Mouse (Mus musculus) brain, embryonic 14.5 days (tissue): Measurements from ENCODE around the gene Numa1. TPM values are rescaled to one million over a fixed set of nuclear protein-coding genes. Genes with fewer than 3 reads are reported as not detected.
A peak's percentile ranks its signal among the peaks of the same experiment; 100 is the strongest.
"Not testable (repeated sequence)": the region's sequence is repeated elsewhere in the genome, so short reads cannot be mapped to it uniquely, and the experiment has no call there.

Experiments used
- DNase-seq: peaks from one replicate; pipeline ENCODE4 v3.0.0-alpha.2; 2011; ENCODE audit warnings: low read depth
- CTCF ChIP-seq: fragments of 200-500 bp; IDR thresholded peaks from 2 replicates; pipeline ENCODE4 v1.5.1; 2012; ENCODE audit warnings: inconsistent platforms, mild to moderate bottlenecking, moderate library complexity, borderline replicate concordance; ENCODE audit not compliant: insufficient read depth, insufficient read length; ENCODE audit errors: extremely low read depth
- POLR2A ChIP-seq: fragments of 200-500 bp; IDR thresholded peaks from 2 replicates; pipeline ENCODE4 v1.6.1; 2012; ENCODE audit warnings: mild to moderate bottlenecking, inconsistent platforms, borderline replicate concordance; ENCODE audit not compliant: poor library complexity, insufficient read depth, insufficient read length, severe bottlenecking; ENCODE audit errors: extremely low read depth
- polyA plus RNA-seq: library from polyadenylated mRNA; depleted of rRNA; stranded (reverse); fragments of >200 nt; gene quantifications from 2 replicates; pipeline ENCODE4 v1.2.3, GENCODE M21; 2012; rRNA removed

Gene Numa1
- polyA plus RNA-seq, 1 experiment: 104 TPM

DNA sequence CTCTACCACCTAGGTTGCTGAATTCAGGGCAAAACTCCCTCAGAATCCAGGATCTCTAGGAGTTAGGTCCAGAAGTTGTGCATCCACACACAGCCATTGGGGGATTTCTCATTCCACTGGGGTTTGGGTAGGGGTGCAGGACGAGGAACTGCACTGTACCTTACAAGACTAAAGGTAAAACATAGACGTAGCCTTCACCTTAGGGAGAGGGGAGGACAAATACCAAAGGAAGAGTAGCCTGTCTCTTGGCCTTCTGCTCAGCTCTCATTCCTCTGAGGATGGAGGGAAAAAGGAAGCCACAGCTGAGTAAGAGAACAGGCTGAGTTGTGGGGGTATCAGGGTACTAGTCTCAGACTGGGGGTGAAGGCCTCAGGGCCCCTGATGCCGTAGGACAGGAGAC, 84.7 kb downstream of the Numa1 start, which contains the start of gene Il18bp:
Gene Il18bp, minus strand, starts transcription at position 101 of the 400 bp plus-strand sequence.
- no peak for TF ChIP-seq CTCF
- TF ChIP-seq POLR2A: no peak
- DNase-seq: no peak

DNA sequence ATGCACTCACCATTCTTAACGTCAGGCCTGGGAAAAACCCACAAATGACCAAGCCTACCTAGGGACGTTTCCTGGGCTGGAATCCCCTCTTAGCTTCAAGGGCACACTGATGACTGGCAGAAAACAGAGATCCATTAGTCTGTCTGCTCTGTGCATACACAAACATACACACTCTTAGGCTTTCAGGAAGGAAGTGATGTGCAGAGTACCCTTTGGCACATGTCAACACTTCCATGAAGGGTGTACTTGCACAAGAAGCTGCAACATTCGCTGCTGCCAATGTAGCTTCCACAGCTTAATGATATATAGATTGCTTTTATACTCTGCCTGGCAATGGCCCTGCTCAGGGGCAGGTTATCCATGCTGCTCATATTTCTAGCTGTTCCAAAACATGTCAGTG, 85.5 kb downstream of the Numa1 start:
- TF ChIP-seq CTCF (no peak), POLR2A (no peak)
- DNase-seq: no peak

DNA sequence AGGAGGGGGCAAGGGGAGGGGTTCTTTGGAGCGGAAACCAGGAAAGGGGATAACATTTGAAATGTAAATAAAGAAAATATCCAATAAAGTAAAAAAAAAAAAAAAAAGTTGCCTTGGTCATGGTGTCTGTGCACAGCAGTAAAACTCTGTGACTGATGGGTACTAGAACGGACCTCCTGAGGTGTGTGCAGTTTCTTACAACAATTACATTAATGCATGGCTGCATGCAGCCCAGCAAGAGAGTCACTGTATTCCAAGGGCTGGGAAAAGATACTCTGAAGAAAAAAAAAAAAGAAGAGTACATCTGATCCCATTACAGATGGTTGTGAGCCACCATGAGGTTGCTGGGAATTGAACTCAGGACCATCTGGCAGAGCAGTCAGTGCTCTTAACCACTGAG, 87.0 kb downstream of the Numa1 start:
- DNase-seq: not testable (repeated sequence)

DNA sequence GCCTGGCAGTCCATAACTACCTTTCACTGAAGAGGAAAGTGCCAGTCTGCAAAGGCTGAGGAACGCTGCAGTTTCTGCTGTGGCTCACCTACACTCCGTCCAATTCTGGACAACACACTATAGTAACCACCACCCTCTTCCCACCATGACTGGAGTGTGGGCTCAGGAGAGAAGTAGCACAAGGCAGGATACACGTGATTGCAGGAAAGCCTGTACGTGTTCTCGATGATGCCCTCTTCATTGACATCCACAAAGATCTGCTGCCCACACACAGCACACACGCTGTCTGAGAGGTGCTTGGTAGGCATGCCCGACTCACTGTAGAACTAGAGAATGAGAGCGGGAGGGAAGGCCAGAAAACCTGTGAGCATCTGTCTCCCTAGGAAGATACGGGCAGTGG, 89.9 kb downstream of the Numa1 start:
- DNase-seq: no peak
- TF ChIP-seq POLR2A: no peak
- TF ChIP-seq CTCF: no peak

DNA sequence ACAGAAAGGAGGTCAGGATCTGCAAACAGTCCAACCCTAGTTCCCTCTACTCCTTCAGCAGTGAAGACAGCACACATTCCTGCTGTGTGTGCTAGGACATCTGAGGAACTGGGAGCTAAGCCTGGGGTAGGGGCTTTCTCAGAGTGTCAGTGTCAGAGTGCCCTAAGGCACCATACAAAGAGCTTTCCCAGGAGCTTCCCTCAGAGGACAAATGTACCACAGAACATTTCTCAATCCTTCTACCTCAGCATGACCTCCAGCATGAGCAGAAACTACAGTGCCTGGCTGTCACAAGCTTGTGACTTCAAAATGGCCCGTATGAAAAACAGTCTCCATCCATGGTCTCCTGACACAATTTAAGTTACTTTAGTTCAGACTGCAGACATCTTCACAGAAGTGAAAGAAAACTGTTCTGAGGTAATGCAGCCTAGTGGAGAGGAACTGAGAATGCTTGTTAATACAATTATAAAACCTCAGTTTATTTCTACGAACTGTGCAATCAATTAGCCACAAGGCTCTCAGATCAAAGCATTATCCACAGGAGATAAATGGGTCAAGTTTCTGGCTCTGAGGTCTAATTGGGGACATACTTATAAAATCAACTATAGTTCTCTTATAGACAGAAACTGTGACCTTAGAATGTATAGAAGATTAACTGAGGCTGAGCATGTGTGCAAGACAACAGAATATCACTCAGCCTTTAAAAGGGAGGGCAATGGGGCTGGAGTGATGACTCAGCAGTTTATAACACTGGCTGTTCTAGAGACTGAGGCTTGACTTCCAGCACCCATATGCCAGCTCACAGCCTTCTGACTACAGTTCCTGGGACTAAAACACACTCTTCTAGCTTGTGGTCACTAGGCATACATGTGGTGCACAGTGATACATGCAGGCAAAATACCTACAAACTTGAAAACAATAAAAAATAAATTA, 91.5 kb downstream of the Numa1 start:
- no peak for TF ChIP-seq POLR2A
- TF ChIP-seq CTCF: no peak
- DNase-seq: no peak

DNA sequence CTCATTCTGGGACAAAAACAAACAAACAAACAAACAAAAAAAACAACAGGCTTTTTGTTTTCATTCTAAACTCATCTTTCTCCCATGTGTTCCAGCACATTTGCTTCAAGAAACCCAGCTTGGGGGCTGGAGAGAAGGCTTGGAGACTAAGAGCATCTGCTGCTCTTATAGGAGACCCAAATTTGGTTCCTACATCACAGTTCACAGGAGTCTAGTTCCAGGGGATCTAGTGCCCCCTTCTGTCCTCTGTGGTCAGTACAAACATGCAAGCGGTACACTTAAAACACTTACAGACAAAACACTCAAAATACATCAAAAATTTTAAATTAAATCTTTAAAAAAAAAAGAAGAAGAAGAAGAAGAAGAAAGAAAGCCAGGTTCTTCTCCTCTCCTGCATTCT, 101.0 kb downstream of the Numa1 start:
- DNase-seq: no peak
- TF ChIP-seq CTCF (peak; percentile 12; the same call in 1 of the 2 replicates), POLR2A (no peak)

DNA sequence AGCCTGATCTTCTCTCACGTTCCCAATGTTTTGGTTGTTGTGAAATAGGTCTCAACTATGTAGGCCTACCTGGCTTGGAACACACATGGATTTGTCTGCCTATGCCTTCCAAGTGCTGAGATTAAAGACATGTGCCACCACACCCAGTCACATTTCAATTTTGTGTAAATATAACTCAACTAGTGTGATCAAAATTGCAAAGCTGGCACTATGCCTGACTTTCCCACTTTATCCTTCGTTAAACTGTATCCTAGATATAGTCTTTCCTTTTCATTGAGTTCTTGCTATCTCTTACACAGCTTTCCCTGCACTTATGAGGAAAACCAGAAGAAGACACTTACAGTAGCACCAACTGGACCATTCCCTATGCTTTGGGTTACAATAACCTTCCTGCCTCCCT, 101.6 kb downstream of the Numa1 start:
- no peak for DNase-seq
- no peak for TF ChIP-seq CTCF

DNA sequence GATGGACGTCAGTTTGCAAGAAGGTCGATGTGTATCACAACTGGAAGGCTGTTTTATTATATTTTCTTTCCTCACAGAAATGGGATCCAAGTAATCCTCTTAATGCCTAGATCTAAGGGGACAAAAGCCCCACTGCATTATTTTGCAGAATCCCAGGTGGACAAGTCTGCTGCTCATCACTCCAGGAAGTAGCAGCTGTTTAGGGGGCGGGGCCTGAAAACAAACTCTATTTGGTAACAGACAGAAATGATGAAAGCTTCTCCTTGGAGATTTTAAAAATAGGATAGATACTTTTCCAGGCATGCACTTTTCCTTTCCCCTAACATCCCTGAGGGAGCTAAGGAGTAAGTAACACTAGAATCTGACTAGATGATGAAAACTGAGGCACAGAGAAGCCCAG, 103.4 kb downstream of the Numa1 start:
- no peak for DNase-seq
- no peak for TF ChIP-seq CTCF
- TF ChIP-seq POLR2A: no peak

DNA sequence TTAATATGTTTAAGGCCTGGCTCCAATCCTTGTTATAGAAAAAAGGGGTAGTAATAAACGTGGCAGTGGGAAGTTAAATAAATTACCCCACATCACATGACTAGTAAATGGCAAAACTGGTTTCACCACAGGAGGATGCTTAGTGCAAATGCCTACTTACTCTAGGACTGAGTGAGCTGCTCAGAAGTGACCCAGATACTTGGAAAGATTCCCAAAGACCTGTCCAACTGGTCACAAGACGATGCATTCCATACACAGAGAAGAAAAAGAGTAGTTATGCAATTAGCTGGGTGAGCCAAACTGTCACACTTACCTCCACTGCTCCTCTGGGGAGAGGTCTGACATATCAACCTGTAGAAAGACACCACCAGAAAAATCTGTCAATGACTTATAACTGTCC, 108.4 kb downstream of the Numa1 start:
- DNase-seq: no peak
- TF ChIP-seq POLR2A (no peak), CTCF (no peak)

DNA sequence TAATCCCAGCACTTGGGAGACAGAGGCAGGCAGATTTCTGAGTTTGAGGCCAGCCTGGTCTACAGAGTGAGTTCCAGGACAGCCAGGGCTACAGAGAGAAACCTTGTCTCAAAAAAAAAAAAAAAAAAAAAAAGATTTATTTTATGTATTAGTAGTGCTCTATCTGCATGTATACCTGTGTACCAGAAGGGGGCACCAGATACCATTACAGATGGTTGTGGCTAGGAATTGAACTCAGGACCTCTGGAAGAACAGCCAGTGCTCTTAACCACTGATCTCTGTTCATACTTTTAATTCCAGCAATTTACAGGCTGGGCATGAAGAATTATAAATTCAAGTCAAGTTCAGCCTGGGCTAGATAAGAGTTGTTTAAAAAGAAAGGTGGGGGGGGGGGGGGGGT, 114.6 kb downstream of the Numa1 start:
- DNase-seq: not testable (repeated sequence)

DNA sequence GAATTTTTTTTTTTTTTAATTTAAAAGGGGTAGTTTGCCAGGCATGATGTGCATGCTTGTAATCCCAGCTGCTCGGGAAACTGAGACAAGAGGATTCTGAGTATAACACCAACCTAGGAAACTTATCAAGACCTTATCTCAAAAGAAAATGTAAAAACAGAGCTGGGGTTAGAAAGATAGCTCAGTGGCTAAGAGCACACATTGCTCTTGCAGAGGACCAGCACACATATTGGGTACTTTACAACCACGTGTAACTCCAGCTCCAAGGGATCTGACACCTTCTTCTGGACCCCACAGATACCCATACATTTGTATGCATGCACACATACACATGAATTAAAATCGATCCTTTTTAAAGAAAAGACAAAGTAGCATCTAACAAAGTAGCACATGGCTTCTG, 127.4 kb downstream of the Numa1 start:
- TF ChIP-seq POLR2A: no peak
- TF ChIP-seq CTCF: no peak
- DNase-seq: no peak

DNA sequence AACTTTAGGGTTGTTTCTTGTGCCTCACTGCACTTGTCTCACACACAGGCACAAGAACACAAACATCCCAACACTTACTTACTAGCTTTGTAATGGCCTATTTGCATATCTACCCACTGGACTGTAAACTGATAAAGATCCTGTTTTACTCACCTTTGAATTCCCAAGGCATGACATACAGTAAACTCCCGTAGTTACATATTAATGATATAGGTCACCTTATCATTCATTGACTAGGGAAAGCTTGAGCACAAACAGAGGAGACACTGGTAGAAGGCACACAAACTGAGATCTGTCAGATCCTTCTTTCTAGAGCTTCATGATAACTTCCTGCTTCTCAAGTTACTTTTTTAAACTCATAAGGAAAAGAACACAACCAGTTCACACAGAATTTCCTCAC, 128.3 kb downstream of the Numa1 start:
- DNase-seq: no peak
- TF ChIP-seq POLR2A (no peak), CTCF (no peak)

DNA sequence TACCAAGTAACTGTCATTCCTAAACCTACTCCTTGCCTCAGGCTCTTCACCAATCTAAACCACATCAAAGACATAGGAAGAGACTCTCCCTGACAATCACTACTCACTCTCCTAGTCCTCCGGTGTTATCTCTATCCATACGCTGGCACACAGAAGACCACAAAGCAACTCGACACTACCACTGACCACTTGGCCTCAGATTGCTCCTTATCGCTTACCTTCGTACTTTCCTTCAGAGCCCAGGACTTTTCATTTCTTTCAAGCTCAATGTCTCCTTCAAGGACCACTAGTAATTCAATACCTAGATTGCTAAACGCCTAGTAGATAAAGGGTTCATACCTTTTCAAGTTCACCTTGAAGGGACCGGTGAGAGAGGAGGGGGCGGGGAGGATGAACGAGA, 130.0 kb downstream of the Numa1 start:
- no peak for DNase-seq
- no peak for TF ChIP-seq CTCF
- TF ChIP-seq POLR2A: no peak

Other genes with a start within 250 kb of the Numa1 start
- 0.87 and 3.1 TPM in 2 replicates for gene Phox2a, start 115.8 kb upstream of the Numa1 start, polyA plus RNA-seq
- gene Inppl1, start 95.9 kb upstream of the Numa1 start, polyA plus RNA-seq: 29.9 and 36.2 TPM in 2 replicates
- 4.3 and 4.5 TPM in 2 replicates for gene Folr2, start 76.9 kb upstream of the Numa1 start, polyA plus RNA-seq
- 88.7 and 115 TPM in 2 replicates for gene Anapc15, start 70.4 kb upstream of the Numa1 start, polyA plus RNA-seq
- 16.3 and 25.3 TPM in 2 replicates for gene Folr1, start 63.3 kb upstream of the Numa1 start, polyA plus RNA-seq
- 169 and 197 TPM in 2 replicates for gene Lamtor1, start 28.2 kb upstream of the Numa1 start, polyA plus RNA-seq
- gene Tomt, start 27.8 kb upstream of the Numa1 start, polyA plus RNA-seq: 0.18 and 0.33 TPM in 2 replicates
- gene Lrrc51, start 216 bp upstream of the Numa1 start, polyA plus RNA-seq: 10.8 and 13.1 TPM in 2 replicates
- 18.4 and 19.6 TPM in 2 replicates for gene Il18bp, start 84.6 kb downstream of the Numa1 start, polyA plus RNA-seq
- 65.8 and 95.5 TPM in 2 replicates for gene Rnf121, start 131.4 kb downstream of the Numa1 start, polyA plus RNA-seq
- 44.4 and 63.2 TPM in 2 replicates for gene Xndc1, start 131.4 kb downstream of the Numa1 start, polyA plus RNA-seq
- 5.7 and 7.7 TPM in 2 replicates for gene Xntrpc, start 131.6 kb downstream of the Numa1 start, polyA plus RNA-seq
- gene Trpc2, start 149.0 kb downstream of the Numa1 start, polyA plus RNA-seq: 3.4 and 5.8 TPM in 2 replicates
- 0.34 and 0.39 TPM in 2 replicates for gene Art1, start 167.6 kb downstream of the Numa1 start, polyA plus RNA-seq
- gene Art5, start 175.4 kb downstream of the Numa1 start, polyA plus RNA-seq: 0.26 and 0.69 TPM in 2 replicates
- 0.04 and 0.05 TPM in 2 replicates for gene Chrna10, start 182.7 kb downstream of the Numa1 start, polyA plus RNA-seq